Mouse (Mus musculus) forebrain, postnatal 0 days (tissue): ENCODE results near the gene Plxna1. TPM values are rescaled to one million over a fixed set of nuclear protein-coding genes. Genes with fewer than 3 reads are reported as not detected.
A peak's percentile ranks its signal among the peaks of the same experiment; 100 is the strongest.

Experiments
- ATAC-seq: fragments of 200-750 bp; cut with Nextera tagmentation; 2 replicates; pipeline ENCODE4 v1.8.0; 2017; ENCODE audit warnings: mild to moderate bottlenecking, moderate library complexity
- DNase-seq: peaks from one replicate; pipeline ENCODE4 v3.0.0-alpha.2; 2015
- H3K27ac ChIP-seq: fragments of 300-500 bp; sonication (generic); 2 replicates; pipeline ENCODE4 v1.5.1; 2014; ENCODE audit warnings: low read depth, mild to moderate bottlenecking, antibody characterized with exemption, low read length, moderate library complexity, mixed read lengths
- H3K27me3 ChIP-seq: fragments of 300-500 bp; sonication (generic); 2 replicates; pipeline ENCODE4 v1.6.1; 2014; ENCODE audit warnings: mild to moderate bottlenecking, low read length, mixed read lengths; ENCODE audit not compliant: insufficient read depth
- H3K36me3 ChIP-seq: fragments of 300-500 bp; sonication (generic); 2 replicates; pipeline ENCODE4 v1.6.1; 2014; ENCODE audit warnings: mild to moderate bottlenecking, moderate library complexity; ENCODE audit not compliant: insufficient read depth
- H3K4me1 ChIP-seq: fragments of 300-500 bp; sonication (generic); 2 replicates; pipeline ENCODE4 v1.6.1; 2014; ENCODE audit warnings: antibody characterized with exemption; ENCODE audit not compliant: insufficient read depth
- H3K4me2 ChIP-seq: fragments of 300-500 bp; sonication (generic); 2 replicates; pipeline ENCODE4 v1.6.1; 2014; ENCODE audit warnings: low read depth, mild to moderate bottlenecking, moderate library complexity
- H3K4me3 ChIP-seq: fragments of 300-500 bp; sonication (generic); 2 replicates; pipeline ENCODE4 v1.5.1; 2014; ENCODE audit warnings: low read depth, low read length, mixed read lengths
- H3K9ac ChIP-seq: fragments of 300-500 bp; sonication (generic); 2 replicates; pipeline ENCODE4 v1.6.1; 2014; ENCODE audit warnings: mild to moderate bottlenecking
- H3K9me3 ChIP-seq: fragments of 300-500 bp; sonication (generic); 2 replicates; pipeline ENCODE4 v1.6.1; 2016; ENCODE audit warnings: low read length
- CTCF ChIP-seq: sonication (generic); IDR thresholded peaks from 2 replicates; pipeline ENCODE4 v1.5.1; 2016; ENCODE audit warnings: antibody characterized with exemption, control low read depth, low read depth
- whole genome bisulfite sequencing: fragments of 180-500 bp; shearing (Covaris S2); extraction: QIAGEN DNeasy Blood & Tissue Kit; methylation state at CpG from one replicate; pipeline ENCODE4 v1.1.7; 2014; 5-methylcytosine and 5-hydroxymethylcytosine counted together
- polyA plus RNA-seq: library from polyadenylated mRNA; unstranded; fragments of >200 nt; fragmentation: Nextera tagmentation; extraction: Ambion mirVana; gene quantifications from 2 replicates; pipeline ENCODE4 v1.2.1, GENCODE M21; 2015
- total RNA-seq: library from RNA; depleted of rRNA; stranded (reverse); fragments of >200 nt; gene quantifications from 2 replicates; pipeline ENCODE4 v1.2.3, GENCODE M21; 2014

Plxna1 gene
- total and polyA plus RNA-seq, 2 experiments from 2014 or later: 42.1 to 111 TPM

- H3K4me3 ChIP-seq: peak overlapping the region; percentile 89
Measured at GRCm38 (mm10) chr6:89361418-89362280, 771 bp downstream of the Plxna1 start.

DNA sequence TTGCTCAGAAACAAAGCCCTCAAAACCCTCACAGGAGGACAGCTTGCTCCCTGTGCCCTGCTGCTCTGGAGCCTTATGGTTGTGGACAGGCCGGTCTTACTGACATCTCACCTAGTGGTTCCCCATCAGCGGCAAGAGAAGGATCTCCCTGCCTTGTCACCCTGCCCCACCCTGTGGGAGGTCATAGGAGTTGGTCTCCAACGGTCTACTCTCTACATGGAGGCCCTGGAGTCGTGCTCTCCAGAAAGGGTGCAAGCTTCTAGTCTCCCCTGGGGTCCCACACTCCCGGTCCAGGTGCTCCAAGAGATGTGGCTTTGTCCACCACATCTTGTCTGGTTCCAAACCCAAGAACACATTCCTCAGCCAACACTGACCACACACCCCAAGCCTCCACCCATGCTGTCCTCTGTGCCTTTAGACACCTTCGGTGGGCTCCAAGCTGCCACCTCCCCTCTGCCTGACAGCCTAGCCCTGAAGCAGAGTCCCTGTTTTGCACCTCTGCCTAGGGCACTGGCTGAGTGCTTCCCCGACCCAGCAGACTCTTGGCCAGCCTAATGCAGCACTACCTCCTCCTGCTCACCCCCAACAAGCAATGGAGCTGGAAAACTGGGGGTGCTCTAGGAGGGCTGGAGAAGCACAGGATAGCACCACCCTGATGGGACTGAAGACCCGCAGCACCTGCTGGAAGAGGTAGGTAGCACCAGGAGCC lies 1.6 kb downstream of the Plxna1 start:
- 41% methylated on average over 8 of the region's 8 CpGs for WGBS
- ATAC-seq (peak; percentile 16), DNase-seq (no peak)
- peak; percentile 42; the same call in 1 of the 2 replicates for TF ChIP-seq CTCF
- peak overlapping the region; percentile 74; the same call in 1 of the 2 replicates for H3K27ac ChIP-seq
- H3K4me1 ChIP-seq: peaks cover 31% of the 10 kb centered on the region
- H3K36me3 ChIP-seq: peaks cover 8% of the 10 kb centered on the region; the same call in 1 of the 2 replicates
- no peaks in the 10 kb centered on the region for H3K9me3 ChIP-seq
- peak overlapping the region; percentile 99 for H3K4me2 ChIP-seq
- peak overlapping the region; percentile 78 for H3K9ac ChIP-seq
- H3K27me3 ChIP-seq: no peaks in the 10 kb centered on the region
- H3K4me3 ChIP-seq: peak overlapping the region; percentile 89

More at GRCm38 (mm10) chr6:89361418-89362280, 771 bp downstream of the Plxna1 start:
- ATAC-seq: peak; percentile 34
- H3K27ac ChIP-seq: peak overlapping the region; percentile 74
- WGBS: 1% methylated on average over 65 of the region's 80 CpGs
- peak overlapping the region; percentile 78 for H3K9ac ChIP-seq
- no peaks in the 10 kb centered on the region for H3K27me3 ChIP-seq
- peak; percentile 43 for DNase-seq
- H3K4me1 ChIP-seq: peaks cover 31% of the 10 kb centered on the region
- H3K4me2 ChIP-seq: peak overlapping the region; percentile 99
- TF ChIP-seq CTCF: no peak
- H3K36me3 ChIP-seq: peaks cover under 1% of the 10 kb centered on the region; the same call in 1 of the 2 replicates
- no peaks in the 10 kb centered on the region for H3K9me3 ChIP-seq

DNA sequence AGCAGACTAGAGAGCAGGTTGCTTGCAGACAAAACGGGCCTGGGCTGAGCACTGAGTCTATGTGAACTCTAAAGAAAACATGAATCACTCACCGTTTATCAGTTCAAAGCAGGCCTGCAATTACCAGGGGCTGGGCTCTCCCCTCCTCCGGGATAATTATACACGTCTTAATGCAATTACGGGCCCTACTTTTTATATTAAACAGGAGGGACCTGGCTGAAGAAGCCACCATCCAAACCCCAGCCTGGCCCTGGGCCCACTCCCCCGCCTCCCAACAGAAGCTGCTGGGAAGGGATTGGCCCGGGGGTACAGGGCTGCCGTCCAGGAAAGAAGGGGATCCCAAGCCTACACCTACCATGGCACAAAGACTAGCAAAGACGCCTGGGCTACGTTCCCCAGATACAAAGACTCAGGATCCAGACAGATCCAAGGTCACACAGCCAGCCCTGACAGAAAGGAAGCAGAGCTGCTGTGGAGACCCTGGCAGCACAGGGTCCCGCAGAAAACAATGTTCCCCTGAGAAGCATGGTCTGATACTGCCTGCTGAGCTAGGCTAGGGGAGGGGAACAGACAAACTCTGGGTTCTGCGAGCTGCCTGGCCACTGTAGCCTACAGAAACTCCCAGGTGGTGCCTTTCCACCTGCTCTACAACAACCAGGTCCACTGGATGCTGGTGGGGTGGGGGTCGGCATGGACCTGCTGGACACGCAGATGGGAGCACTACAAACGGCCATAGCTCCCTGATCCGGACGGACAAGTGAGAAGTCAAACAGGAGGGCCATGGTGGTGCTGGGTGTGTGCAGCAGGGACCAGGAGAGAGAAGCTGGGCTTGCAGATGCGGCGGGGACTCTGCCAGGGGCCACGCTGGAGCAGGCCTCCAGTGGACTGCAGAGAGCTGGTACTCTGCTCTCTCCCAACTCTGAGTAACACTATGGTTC lies 2.4 kb downstream of the Plxna1 start:
- no peak for DNase-seq
- peak overlapping the region; percentile 89 for H3K4me3 ChIP-seq
- H3K9ac ChIP-seq: peak overlapping the region; percentile 78
- WGBS: 32% methylated on average over 20 of the region's 20 CpGs
- peaks cover 31% of the 10 kb centered on the region for H3K4me1 ChIP-seq
- H3K9me3 ChIP-seq: no peaks in the 10 kb centered on the region
- no peak overlapping the region for H3K27ac ChIP-seq
- ATAC-seq: no peak
- no peak for TF ChIP-seq CTCF
- H3K4me2 ChIP-seq: peak overlapping the region; percentile 99
- H3K36me3 ChIP-seq: peaks cover 14% of the 10 kb centered on the region; the same call in 1 of the 2 replicates
- H3K27me3 ChIP-seq: no peaks in the 10 kb centered on the region

DNA sequence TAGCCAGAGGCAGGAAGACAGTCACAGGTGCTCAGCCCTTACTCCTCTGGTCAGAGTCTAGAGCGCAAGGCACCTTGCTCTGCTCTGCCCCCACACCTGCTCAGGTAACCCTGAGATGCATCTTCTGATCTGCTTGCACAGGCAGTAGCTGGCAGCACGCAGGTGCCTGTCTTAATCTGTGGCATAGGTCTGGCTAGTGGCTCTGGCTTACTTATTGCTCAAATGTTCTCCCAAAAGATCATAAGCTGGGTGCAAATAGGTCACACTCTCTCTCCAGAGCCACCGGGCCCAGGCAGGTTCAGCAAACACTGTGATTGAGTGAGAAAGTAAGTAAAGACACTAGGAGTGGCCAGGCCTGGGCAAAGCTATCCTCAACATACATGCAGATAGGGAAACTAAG lies 3.2 kb downstream of the Plxna1 start:
- Histone ChIP-seq H3K9me3 (no peaks in the 10 kb centered on the region), H3K9ac (peak overlapping the region; percentile 78; the same call in 1 of the 2 replicates), H3K4me1 (peaks cover 31% of the 10 kb centered on the region), H3K36me3 (peaks cover 19% of the 10 kb centered on the region; the same call in 1 of the 2 replicates), H3K27ac (no peak overlapping the region), H3K27me3 (no peaks in the 10 kb centered on the region), H3K4me3 (no peak overlapping the region; the same call in 1 of the 2 replicates), H3K4me2 (peak overlapping the region; percentile 99)
- no peak for ATAC-seq
- WGBS: 81% methylated on average over 3 of the region's 3 CpGs
- TF ChIP-seq CTCF: no peak
- no peak for DNase-seq

- DNase-seq (no peak), ATAC-seq (no peak)
- Histone ChIP-seq H3K4me3 (no peak overlapping the region), H3K9ac (no peak overlapping the region), H3K27ac (no peak overlapping the region), H3K4me1 (peaks cover 22% of the 10 kb centered on the region), H3K36me3 (peaks cover 39% of the 10 kb centered on the region), H3K4me2 (no peak overlapping the region), H3K9me3 (no peaks in the 10 kb centered on the region), H3K27me3 (no peaks in the 10 kb centered on the region)
- 30% methylated on average over 7 of the region's 7 CpGs for WGBS
- TF ChIP-seq CTCF: no peak
Measured at GRCm38 (mm10) chr6:89355661-89356060, 6.8 kb downstream of the Plxna1 start.

DNA sequence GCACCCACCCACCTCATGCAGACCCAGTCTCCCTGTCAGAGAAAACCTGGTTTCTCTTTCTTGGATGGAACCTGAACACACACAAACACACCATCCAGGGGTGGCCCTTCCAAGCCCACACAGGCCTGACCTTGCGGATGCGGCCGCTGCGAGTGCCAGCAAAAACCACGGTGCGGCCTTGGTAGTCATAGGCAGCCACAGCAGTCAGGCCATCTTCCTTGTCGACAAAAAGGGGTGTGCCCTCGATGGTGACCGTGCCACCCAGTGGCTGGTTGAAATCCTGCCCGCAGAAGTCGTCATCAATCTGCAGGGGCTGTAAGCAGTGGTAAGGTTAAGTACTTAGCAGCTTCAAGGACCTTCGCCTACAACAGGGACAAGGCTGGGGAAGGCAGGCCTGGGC lies 7.7 kb downstream of the Plxna1 start:
- ATAC-seq (no peak), DNase-seq (no peak)
- H3K27ac ChIP-seq: no peak overlapping the region
- H3K4me1 ChIP-seq: peaks cover 14% of the 10 kb centered on the region
- no peaks in the 10 kb centered on the region for H3K9me3 ChIP-seq
- no peak overlapping the region for H3K4me2 ChIP-seq
- H3K27me3 ChIP-seq: no peaks in the 10 kb centered on the region
- WGBS: 80% methylated on average over 12 of the region's 12 CpGs
- H3K36me3 ChIP-seq: peaks cover 47% of the 10 kb centered on the region
- TF ChIP-seq CTCF: 0 out of 2 replicates have a peak, but pooled peaks have one; percentile 8
- no peak overlapping the region for H3K4me3 ChIP-seq
- no peak overlapping the region for H3K9ac ChIP-seq
